Mouse (Mus musculus) spleen, adult 2 months (tissue): ENCODE data around the gene Hmg20a. TPM values are rescaled to one million over a fixed set of nuclear protein-coding genes. Genes with fewer than 3 reads are reported as not detected.

Source experiments
- DNase-seq, 2 experiments: peaks; one replicate each; pipeline versions ENCODE4 v3.0.0 to v3.0.0-alpha.2; 2012 to 2021; ENCODE audit warnings: low spot score in 2 of 2, low read depth in 1 of 2
- H3K27ac ChIP-seq: fragments of 200-500 bp; 2 replicates; pipeline ENCODE4 v1.5.1; 2012; ENCODE audit warnings: low read length, inconsistent platforms; ENCODE audit not compliant: insufficient read depth
- H3K27me3 ChIP-seq: fragments of 200-500 bp; 2 replicates; pipeline ENCODE4 v1.6.1; 2012; ENCODE audit warnings: mild to moderate bottlenecking, moderate library complexity, low read length, inconsistent platforms; ENCODE audit not compliant: control insufficient read depth, insufficient read depth
- H3K36me3 ChIP-seq: fragments of 200-500 bp; 2 replicates; pipeline ENCODE4 v1.6.1; 2012; ENCODE audit warnings: mild to moderate bottlenecking, low read length, inconsistent platforms; ENCODE audit not compliant: control insufficient read depth, insufficient read depth
- H3K4me1 ChIP-seq: fragments of 200-500 bp; 2 replicates; pipeline ENCODE4 v1.6.1; 2011; ENCODE audit warnings: inconsistent platforms; ENCODE audit not compliant: control insufficient read depth, insufficient read depth, insufficient read length
- H3K4me3 ChIP-seq: fragments of 200-500 bp; 2 replicates; pipeline ENCODE4 v1.5.1; 2011; ENCODE audit warnings: mild to moderate bottlenecking, inconsistent platforms; ENCODE audit not compliant: insufficient read depth, insufficient read length; ENCODE audit errors: extremely low read depth
- CTCF ChIP-seq: fragments of 200-500 bp; IDR thresholded peaks from 2 replicates; pipeline ENCODE4 v1.5.1; 2011; ENCODE audit warnings: mild to moderate bottlenecking, inconsistent platforms; ENCODE audit not compliant: insufficient read depth, insufficient read length, insufficient replicate concordance; ENCODE audit errors: extremely low read depth
- POLR2A ChIP-seq: fragments of 200-500 bp; IDR thresholded peaks from 2 replicates; pipeline ENCODE4 v1.6.1; 2011; ENCODE audit warnings: low read depth, low read length, inconsistent platforms
- WGBS: fragments of 180-500 bp; shearing (Covaris S2); methylation state at CpG from one replicate; pipeline ENCODE4 v1.1.7; 2018; 5-methylcytosine and 5-hydroxymethylcytosine counted together
- polyA plus RNA-seq: library from polyadenylated mRNA; depleted of rRNA; stranded (reverse); fragments of >200 nt; gene quantifications from 2 replicates; pipeline ENCODE4 v1.2.3, GENCODE M21; 2012

Hmg20a gene
- polyA plus RNA-seq, 1 experiment: 17.6 TPM

- TF ChIP-seq CTCF (no peak), POLR2A (no peak)
- WGBS: 70% methylated on average over 7 of the region's 7 CpGs
- H3K27ac ChIP-seq: peak overlapping the region; percentile 23; the same call in 1 of the 2 replicates
- H3K4me3 ChIP-seq: no peak overlapping the region
- no peak for DNase-seq
- H3K4me1 ChIP-seq: peaks cover 2% of the 10 kb centered on the region; the same call in 1 of the 2 replicates
- H3K36me3 ChIP-seq: no peaks in the 10 kb centered on the region
- no peaks in the 10 kb centered on the region for H3K27me3 ChIP-seq
Observed at GRCm38 (mm10) chr9:56503621-56504500, 85.5 kb downstream of the Hmg20a start.

GRCm38 (mm10) chr9:56504511-56504910 lies 86.1 kb downstream of the Hmg20a start:
- peak overlapping the region; percentile 23; the same call in 1 of the 2 replicates for H3K27ac ChIP-seq

GRCm38 (mm10) chr9:56505083-56505792 lies 86.8 kb downstream of the Hmg20a start:
- WGBS: 79% methylated on average over 9 of the region's 9 CpGs
- peaks cover 4% of the 10 kb centered on the region; the same call in 1 of the 2 replicates for H3K4me1 ChIP-seq
- H3K4me3 ChIP-seq: no peak overlapping the region
- H3K27ac ChIP-seq: peak overlapping the region; percentile 68
- no peaks in the 10 kb centered on the region for H3K36me3 ChIP-seq
- H3K27me3 ChIP-seq: no peaks in the 10 kb centered on the region
- no peak for DNase-seq
- TF ChIP-seq POLR2A (no peak), CTCF (no peak)

More at GRCm38 (mm10) chr9:56504511-56504910, 86.1 kb downstream of the Hmg20a start:
- Histone ChIP-seq H3K36me3 (no peaks in the 10 kb centered on the region), H3K4me1 (peaks cover 4% of the 10 kb centered on the region; the same call in 1 of the 2 replicates), H3K4me3 (no peak overlapping the region), H3K27me3 (no peaks in the 10 kb centered on the region)
- DNase-seq: no peak
- TF ChIP-seq POLR2A (no peak), CTCF (no peak)
- 70% methylated on average over 5 of the region's 5 CpGs for WGBS

- peak overlapping the region; percentile 61 for H3K4me3 ChIP-seq
- peak; percentile 56 to 81 for DNase-seq
Observed at GRCm38 (mm10) chr9:56505793-56506755, 87.7 kb downstream of the Hmg20a start.

GRCm38 (mm10) chr9:56506931-56507681 lies 88.7 kb downstream of the Hmg20a start:
- peak overlapping the region; percentile 76 for H3K27ac ChIP-seq
- no peaks in the 10 kb centered on the region for H3K27me3 ChIP-seq
- WGBS: 3% methylated on average over 25 of the region's 25 CpGs
- peak overlapping the region; percentile 61 for H3K4me3 ChIP-seq
- DNase-seq: no peak
- H3K36me3 ChIP-seq: no peaks in the 10 kb centered on the region
- TF ChIP-seq CTCF: no peak
- TF ChIP-seq POLR2A: no peak
- H3K4me1 ChIP-seq: peaks cover 4% of the 10 kb centered on the region

More at GRCm38 (mm10) chr9:56505793-56506755, 87.7 kb downstream of the Hmg20a start:
- H3K27me3 ChIP-seq: no peaks in the 10 kb centered on the region
- TF ChIP-seq POLR2A (no peak), CTCF (peak; percentile 97)
- no peaks in the 10 kb centered on the region for H3K36me3 ChIP-seq
- H3K4me1 ChIP-seq: peaks cover 4% of the 10 kb centered on the region
- peak overlapping the region; percentile 76 for H3K27ac ChIP-seq
- WGBS: 5% methylated on average over 31 of the region's 31 CpGs
